Mouse (Mus musculus) CD4-positive helper T cell, adult 2 months (primary cell): ENCODE measurements around the gene Rfx7.

Experiments
- DNase-seq: peaks from one replicate; pipeline ENCODE4 v3.0.0-alpha.2; 2012; ENCODE audit warnings: low read depth, missing footprints, low spot score

Gene Rfx7

GRCm38 (mm10) chr9:72531996-72532380 lies at the start of gene Rfx7:
TSS of gene Rfx7 (plus strand) at chr9:72532240.
- DNase-seq = peak; percentile 88

GRCm38 (mm10) chr9:72488523-72488922 lies 43.5 kb upstream of the Rfx7 start:
- DNase-seq = no peak

GRCm38 (mm10) chr9:72489131-72489530 lies 42.9 kb upstream of the Rfx7 start:
- no peak for DNase-seq

GRCm38 (mm10) chr9:72491559-72492193 lies 40.4 kb upstream of the Rfx7 start:
- DNase-seq = peak; percentile 88

- DNase-seq = peak; percentile 53
Observed at GRCm38 (mm10) chr9:72492194-72492565, 39.9 kb upstream of the Rfx7 start, which contains the start of gene Tex9. TSS of gene Tex9 (minus strand) at chr9:72492212.

GRCm38 (mm10) chr9:72493465-72493864 lies 38.6 kb upstream of the Rfx7 start:
- peak; percentile 65 for DNase-seq

GRCm38 (mm10) chr9:72493984-72494685 lies 37.9 kb upstream of the Rfx7 start:
- DNase-seq = no peak

GRCm38 (mm10) chr9:72496691-72497090 lies 35.3 kb upstream of the Rfx7 start:
- no peak for DNase-seq

GRCm38 (mm10) chr9:72497171-72497570 lies 34.9 kb upstream of the Rfx7 start:
- no peak for DNase-seq

GRCm38 (mm10) chr9:72512229-72512981 lies 19.6 kb upstream of the Rfx7 start:
- no peak for DNase-seq

GRCm38 (mm10) chr9:72515366-72515765 lies 16.7 kb upstream of the Rfx7 start:
- DNase-seq = no peak

- DNase-seq = no peak
Observed at GRCm38 (mm10) chr9:72519246-72519645, 12.8 kb upstream of the Rfx7 start.

GRCm38 (mm10) chr9:72520849-72521248 lies 11.2 kb upstream of the Rfx7 start:
- DNase-seq = no peak

- DNase-seq = no peak
Observed at GRCm38 (mm10) chr9:72526091-72526490, 5.9 kb upstream of the Rfx7 start.

GRCm38 (mm10) chr9:72530237-72530636 lies 1.8 kb upstream of the Rfx7 start:
- DNase-seq = peak; percentile 95

GRCm38 (mm10) chr9:72530824-72531223 lies 1.2 kb upstream of the Rfx7 start:
- no peak for DNase-seq

- peak; percentile 88 for DNase-seq
Observed at GRCm38 (mm10) chr9:72531291-72531995, 597 bp upstream of the Rfx7 start.

- peak; percentile 71 for DNase-seq
Observed at GRCm38 (mm10) chr9:72532381-72533088, 495 bp downstream of the Rfx7 start.

- no peak for DNase-seq
Observed at GRCm38 (mm10) chr9:72533089-72533415, 1.0 kb downstream of the Rfx7 start.

- DNase-seq = no peak
Observed at GRCm38 (mm10) chr9:72534985-72535384, 2.9 kb downstream of the Rfx7 start.

GRCm38 (mm10) chr9:72535394-72535793 lies 3.4 kb downstream of the Rfx7 start:
- no peak for DNase-seq
